Mouse (Mus musculus) stomach, postnatal 0 days (tissue): Measurements from ENCODE around the gene Cx3cl1.

Experiments
- CTCF ChIP-seq: IDR thresholded peaks from 2 replicates; pipeline ENCODE4 v1.5.1; 2016; ENCODE audit warnings: antibody characterized with exemption, low read depth, mild to moderate bottlenecking, moderate library complexity
- EP300 ChIP-seq: optimal IDR thresholded peaks from 2 replicates; pipeline ENCODE3; 2016; ENCODE audit warnings: antibody characterized with exemption

DNA sequence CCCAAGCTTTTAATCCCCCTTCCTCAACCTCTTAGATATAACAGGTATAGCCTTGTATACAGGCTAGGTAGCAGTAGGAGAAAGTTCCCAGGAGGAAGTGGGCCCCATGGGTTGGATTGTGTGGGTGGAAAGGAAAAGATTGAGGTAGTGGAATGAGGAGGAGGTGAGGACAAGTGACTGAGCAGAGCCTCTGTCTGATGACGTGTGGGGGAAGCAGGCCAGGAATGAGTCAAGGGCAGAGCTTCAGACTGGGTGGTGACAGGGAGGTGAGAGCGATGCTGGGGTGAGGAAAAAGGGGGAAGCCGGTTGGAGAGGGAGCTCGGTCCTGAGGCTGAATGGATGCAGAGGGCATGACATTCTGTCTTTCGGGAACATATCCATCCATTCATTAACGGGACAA lies 31.7 kb downstream of the Cx3cl1 start:
- TF ChIP-seq CTCF (no peak), EP300 (no peak)
